Mouse (Mus musculus) kidney, postnatal 25 days (tissue): ENCODE results near the gene Csnk2b.

Experiments
- DNase-seq, 2 experiments: peaks; one replicate each; pipeline ENCODE4 v3.0.0; 2021; ENCODE audit warnings: mixed read lengths in 2 of 2

The Csnk2b gene

DNA sequence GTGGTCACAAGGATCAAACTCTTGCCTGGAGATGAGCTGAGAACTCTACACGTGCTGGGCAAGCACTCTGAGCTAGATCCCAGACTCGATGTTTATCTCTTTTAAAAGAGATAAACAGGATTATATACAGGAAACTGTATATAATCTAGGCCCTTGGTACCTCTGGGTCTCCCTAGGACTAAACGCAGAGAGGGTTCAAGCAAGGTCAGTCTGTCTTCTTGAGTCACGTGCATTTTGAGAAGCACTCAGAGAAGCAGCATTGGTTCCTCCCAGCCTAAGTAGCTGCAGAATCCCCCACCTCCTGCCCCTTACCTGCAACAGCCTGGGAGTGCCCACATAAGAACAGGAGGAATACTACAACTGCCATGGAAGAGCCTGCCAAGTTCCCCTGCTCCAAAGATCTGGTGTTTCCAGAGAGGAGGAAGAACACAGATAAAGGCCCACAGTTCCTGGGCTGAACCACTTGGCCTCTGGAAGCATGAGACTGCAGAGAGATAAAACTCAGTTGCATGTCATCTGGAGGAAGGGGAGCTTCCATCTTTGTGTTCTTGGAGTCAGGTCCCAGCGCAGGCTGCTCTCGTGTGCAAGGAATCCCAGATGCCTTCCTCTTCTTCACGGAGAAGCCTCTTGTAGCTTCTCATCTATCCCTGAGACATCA is 36.5 kb downstream of the Csnk2b start, which contains the start of gene Ly6g6f:
Ly6g6f (minus strand) TSS at position 403 of the 658 bp plus-strand sequence.
- DNase-seq = no peak

DNA sequence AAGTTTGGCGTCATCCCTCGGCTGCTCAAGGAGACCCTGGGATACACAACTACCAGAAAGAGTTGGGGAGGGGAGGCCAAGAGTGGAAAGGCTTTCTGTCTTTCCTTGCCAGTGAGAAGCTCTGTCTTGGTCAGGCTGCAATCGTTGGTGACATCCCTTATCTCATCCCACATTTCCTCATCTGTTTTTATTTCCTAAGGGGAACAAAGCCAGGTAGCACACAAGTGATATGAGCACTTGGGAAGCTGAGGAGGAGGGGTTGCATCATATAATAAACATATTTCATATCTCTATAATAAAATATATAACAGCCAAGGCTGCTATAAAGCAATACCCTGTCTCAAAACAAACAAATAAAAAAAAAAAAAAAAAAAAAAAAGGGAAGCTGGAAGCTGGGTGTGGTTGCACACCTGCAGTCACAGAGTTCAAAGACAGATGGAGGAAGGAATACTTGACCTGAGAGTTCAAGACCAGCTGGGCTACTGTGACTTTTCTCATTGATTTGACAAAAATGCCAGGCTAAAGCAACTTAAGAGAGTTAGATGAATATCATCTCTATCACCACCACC is 37.8 kb downstream of the Csnk2b start:
- no peak for DNase-seq

DNA sequence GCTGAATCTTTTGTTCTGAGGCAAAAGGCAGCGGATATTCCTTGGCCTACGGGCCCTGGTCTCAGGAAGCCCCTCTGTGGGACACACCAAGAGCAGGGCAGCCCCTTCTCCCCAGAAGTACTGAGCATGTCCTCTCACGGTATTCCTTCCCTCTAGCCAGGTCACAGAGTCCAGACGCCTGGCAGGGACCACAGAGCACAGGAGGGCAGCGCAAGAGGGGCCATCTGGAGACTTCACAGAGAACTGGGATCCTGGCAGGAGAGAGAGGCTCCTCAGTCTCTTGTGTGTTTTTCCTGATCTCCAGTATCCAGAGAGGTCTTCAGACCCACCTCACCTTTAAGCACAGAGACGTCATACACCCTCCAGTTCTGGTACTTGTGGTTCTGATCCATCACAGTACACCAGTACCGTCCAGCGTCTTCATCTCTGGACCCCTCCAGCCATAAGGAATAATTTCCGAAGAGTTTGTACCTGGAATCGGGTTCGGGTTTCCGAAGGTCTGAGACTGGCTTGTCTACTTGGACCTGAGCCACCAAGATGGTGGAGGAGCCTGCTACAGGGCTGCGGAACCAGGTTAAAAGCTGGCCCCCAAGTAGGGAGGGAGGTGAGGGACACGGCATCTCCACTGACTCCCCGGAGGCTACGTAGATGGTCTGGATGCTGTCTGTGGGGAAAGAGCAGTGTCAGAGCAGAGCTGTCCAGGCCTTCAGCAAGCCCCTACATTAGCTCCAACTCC is 38.8 kb downstream of the Csnk2b start:
- DNase-seq = no peak

DNA sequence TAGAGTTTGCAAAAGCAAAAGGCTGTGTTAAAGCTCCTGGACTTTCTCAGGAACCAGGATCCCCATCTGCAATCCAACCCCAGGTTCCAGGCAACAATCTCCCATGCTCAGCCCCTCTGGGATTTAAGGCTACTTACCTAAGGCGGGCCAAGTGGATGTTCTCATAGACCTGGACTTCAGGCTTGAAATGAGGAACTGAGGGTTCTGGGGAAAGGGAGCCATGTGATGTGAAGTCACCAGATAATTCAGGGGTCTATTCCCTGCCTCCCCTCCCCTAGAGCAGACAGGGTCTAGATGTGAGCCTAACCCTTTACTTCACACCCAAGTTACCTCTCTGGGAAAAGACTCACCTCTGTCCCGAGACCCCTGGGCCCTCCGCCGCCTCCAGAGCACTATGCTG is 41.1 kb downstream of the Csnk2b start:
- no peak for DNase-seq

DNA sequence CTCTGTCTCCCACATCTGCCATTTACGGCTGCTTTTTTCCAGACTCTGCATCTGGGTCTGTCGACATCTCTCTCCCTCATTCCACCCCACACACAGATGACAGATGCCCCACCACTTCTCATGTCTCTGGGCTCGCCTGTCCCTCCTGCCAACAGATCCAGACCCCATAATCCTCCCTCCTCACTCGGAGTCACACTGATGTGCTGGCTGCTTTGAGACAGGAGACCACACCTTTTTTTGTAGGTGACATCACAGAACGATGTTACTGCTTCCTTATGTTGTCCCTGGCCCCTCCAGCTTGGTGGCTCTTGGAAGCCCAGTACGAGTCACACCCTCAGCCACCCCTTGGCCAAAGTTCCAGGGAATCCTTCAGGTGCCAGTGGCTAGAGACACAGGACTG is 41.6 kb downstream of the Csnk2b start:
- no peak for DNase-seq

DNA sequence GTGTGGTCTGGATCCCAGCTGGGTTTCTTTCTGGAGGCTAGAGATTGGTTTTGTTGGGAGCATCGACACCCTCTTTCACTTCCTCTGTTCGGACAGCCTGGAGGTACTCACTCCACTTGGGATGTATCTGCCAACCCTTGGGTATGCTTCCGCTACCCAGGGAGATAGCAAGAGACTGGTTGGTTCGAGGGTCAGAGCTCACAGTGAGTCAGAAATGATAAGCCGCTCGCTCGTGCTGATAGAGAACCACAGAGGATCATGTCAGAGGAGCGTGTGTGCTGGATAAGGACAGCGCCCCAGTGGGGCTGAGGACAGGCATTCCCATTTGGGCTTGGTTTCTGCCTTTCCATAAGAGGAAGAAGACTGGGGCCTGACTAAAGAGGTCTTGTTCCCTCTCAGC is 42.1 kb downstream of the Csnk2b start:
- no peak for DNase-seq

DNA sequence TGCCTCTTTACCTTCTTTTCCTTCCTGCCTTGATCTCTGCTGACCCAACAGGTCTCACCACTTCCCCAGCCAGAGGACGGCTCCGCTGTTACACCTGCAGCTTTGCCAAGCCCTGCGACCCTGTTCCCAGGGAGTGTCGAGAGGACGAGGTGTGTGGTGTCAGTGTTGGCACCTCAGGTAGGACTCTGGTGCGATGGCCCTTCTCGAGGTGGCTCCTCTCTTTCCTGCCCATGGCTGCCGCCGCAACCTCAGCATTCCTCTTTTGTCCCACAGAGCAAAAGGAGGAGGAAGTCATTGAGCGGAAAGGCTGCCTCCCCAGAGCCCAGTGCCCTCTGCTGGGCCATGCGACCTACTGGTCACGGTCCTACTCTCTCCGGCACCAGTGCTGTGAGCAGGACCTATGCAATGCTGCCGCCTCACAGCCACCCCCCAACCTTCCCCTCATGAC is 44.0 kb downstream of the Csnk2b start, which contains the start of gene Ly6g6d:
Ly6g6d (minus strand) TSS at position 280 of the 448 bp plus-strand sequence.
- peak; percentile 73 to 87 for DNase-seq

DNA sequence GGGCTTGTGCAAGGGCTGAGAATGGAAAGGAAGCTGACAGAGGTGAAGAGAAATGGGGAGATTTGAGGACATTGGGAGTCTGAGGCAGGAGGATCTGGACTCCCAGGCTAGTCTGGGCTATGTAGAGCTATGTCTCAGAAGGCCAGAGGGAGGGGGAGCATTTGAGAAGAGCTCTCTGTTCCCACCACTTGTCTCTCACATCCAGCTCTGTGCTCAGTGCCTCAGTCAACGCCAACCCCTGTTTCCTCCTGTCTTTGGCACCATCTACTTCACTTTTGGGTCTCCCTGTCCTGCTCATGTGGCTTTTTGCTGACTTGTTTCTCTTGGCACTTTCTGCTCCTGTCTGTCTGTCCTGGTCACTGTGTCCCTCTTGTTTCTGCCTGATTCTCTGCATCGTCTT is 44.6 kb downstream of the Csnk2b start:
- no peak for DNase-seq

DNA sequence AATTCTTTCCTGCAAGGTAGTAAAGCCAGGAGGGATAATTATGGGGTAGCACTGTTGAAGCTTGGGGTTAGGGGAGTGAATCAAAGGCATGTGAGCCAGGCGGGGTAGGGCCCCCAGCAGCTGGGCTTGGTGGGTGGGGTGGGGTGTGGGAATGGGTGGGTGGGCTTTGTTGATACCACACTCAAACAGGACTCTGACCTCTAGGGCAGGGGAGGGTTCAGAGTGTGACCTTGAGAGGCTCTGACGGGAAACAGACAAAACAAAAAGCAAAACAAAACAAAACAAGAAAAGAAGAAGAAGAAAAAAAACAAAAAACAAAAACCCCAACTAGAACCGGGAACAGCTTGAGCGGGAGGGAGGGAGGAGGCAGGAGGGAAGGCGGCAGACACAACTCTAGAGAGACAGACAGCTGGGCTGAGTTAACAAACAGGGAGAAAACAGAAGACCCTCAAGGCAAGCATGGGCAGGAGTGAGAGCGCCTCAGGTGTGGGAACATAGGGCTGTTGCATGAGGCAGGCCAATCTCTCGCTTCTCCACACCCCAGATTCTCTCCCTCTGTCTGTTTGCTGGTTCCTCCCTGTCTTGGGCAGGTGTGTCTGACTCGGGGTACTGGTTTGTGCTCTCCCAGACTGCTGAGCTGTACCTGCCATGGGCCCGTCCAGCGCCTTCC is 45.2 kb downstream of the Csnk2b start, which contains the start of gene Ly6g6e:
Ly6g6e (plus strand) TSS at position 396 of the 670 bp plus-strand sequence.
- no peak for DNase-seq

DNA sequence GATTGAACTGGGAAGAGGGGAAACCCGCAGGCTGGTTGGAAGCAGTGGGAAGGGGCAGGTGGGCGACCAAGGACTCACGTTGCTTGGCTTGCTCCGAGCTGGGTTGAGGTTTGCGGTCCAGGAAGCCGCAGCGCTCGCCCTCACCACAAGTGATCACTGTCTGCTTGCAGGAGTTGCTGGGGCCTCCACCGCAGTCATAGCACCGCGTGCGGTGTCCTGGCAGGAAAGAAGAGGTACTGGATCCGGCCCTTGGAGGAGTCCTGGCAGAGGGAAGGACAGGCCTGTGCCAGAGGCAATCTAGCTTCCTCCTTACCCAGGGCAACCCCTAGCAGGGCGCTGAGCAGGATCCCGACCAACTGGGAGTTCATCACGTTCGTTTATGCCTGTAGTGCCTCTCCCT is 47.8 kb downstream of the Csnk2b start:
- DNase-seq = no peak

DNA sequence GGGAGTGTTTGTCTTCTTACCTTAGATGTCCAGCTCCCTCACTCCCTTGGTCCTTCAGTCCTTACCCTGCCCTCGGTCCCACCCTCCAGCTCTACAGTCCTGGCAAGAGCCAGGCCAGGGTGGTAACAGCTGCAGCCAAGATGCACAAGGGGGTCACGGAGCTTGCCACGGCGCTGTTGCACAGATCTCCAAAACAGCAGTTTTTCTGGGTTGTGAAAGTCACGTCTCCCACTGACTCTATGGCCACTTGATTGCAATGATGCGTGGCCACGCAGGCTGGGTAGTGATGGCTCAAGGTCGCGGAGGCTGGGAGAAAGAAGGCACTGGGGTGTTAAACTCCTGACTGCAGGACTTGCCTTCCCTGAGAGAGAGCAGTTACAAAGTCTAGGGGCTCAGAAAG is 50.4 kb downstream of the Csnk2b start:
- DNase-seq = peak in 1 of 2 experiments; percentile 59

DNA sequence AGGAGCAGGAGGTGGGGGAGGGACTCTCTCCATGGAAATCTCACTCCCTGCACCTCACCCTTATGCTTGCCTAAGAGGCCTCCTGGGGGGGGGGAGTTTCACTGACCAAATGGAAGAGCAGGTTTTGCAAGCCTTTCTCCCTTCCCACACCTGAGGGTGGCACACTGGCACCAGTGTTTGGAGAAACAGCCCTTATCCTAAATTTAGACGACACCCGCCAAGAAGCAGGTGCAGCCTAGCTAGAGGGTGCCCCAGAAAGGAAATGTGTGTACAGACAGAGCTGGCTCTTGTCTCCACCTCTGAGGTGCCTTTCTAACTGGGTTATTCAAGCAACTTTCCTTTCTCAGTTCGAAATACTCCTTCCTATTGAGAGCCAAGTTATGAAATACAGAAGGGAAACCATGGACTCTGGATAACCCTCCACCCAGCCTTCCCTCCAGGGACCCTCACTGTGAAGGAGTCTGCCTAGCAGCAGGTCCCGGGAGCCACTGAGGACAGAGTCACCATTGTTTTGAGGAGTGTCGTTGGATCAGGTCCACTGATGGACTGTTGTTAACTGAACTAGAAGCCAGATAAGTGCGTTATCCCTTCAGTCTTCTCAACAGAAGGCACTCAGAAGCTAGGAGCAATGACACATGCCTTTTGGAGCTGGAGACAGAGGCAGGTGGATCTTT is 51.2 kb downstream of the Csnk2b start:
- DNase-seq = no peak

DNA sequence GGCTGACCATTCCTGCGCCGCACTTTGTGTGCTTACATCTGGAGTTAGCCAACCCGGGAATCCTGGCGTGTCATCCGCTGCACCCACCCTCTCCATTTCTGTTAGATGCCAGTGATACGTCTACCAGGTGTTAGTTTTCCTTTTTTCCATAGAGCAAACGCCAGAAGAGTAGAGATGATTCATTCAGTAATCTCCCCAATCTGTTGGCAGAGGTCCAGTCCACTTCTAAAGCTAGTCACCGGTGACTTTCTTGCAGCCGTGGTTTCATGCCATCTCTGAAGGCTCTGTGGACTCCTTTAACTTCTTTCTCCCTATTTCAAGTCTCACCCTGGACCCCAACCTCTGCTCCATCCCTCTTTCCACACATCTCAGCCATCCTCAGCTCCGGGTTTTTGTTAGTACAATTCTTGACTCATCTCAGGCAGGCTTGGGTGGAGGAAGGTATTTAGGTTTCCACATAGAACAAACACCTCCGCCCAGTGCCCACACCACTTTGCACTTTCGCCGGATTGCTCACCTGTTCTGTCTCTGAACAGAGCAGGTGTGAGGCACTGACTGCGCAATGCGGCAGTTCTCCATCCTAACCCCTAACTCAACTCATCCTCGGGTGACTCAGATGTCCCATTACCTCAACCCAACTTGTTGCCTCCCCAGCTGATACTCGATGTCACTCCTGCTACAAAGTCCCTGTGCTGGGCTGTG is 53.5 kb downstream of the Csnk2b start:
- DNase-seq = no peak
